Mouse (Mus musculus) ES-Bruce4 (cell line): ENCODE results near the gene Dnttip1. TPM values are rescaled to one million over a fixed set of nuclear protein-coding genes. Genes with fewer than 3 reads are reported as not detected.

Source experiments
- H3K27ac ChIP-seq: 2 replicates; pipeline ENCODE4 v1.5.1; 2012; ENCODE audit warnings: low read length, inconsistent platforms; ENCODE audit not compliant: insufficient read depth
- H3K27me3 ChIP-seq: 2 replicates; pipeline ENCODE4 v1.6.1; 2012; ENCODE audit warnings: mild to moderate bottlenecking, low read length, inconsistent platforms; ENCODE audit not compliant: control insufficient read depth, poor library complexity, insufficient read depth, severe bottlenecking
- H3K36me3 ChIP-seq: 2 replicates; pipeline ENCODE4 v1.6.1; 2012; ENCODE audit warnings: inconsistent platforms, mild to moderate bottlenecking, low read length, moderate library complexity; ENCODE audit not compliant: control insufficient read depth, poor library complexity, insufficient read depth, severe bottlenecking
- H3K4me1 ChIP-seq: one replicate; pipeline ENCODE4 v1.8.1; 2011; ENCODE audit warnings: low read length; ENCODE audit not compliant: control insufficient read depth, insufficient read depth
- H3K4me3 ChIP-seq: 2 replicates; pipeline ENCODE4 v1.5.1; 2011; ENCODE audit warnings: low read depth, mild to moderate bottlenecking, low read length
- H3K9ac ChIP-seq: 2 replicates; pipeline ENCODE4 v1.6.1; 2012; ENCODE audit warnings: low read depth, mild to moderate bottlenecking, inconsistent platforms; ENCODE audit not compliant: poor library complexity, severe bottlenecking
- H3K9me3 ChIP-seq: replicated peaks from 2 replicates; pipeline ENCODE4 v1.6.1; 2012; ENCODE audit warnings: mild to moderate bottlenecking, low read length, inconsistent platforms; ENCODE audit not compliant: control insufficient read depth, poor library complexity, insufficient read depth, severe bottlenecking
- CTCF ChIP-seq: IDR thresholded peaks from one replicate; pipeline ENCODE4 v1.8.1; 2011; ENCODE audit warnings: low read depth, low read length
- EP300 ChIP-seq: IDR thresholded peaks from 2 replicates; pipeline ENCODE4 v1.6.1; 2011; ENCODE audit warnings: low read depth, low read length; ENCODE audit not compliant: insufficient read depth
- POLR2A ChIP-seq: IDR thresholded peaks from one replicate; pipeline ENCODE4 v1.8.1; 2011; ENCODE audit warnings: low read length; ENCODE audit not compliant: insufficient read depth
- polyA plus RNA-seq: library from polyadenylated mRNA; stranded (reverse); fragments of >200 nt; gene quantifications from 2 replicates; pipeline ENCODE4 v1.2.4, GENCODE M21; 2011; ENCODE audit warnings: low read depth; ENCODE audit not compliant: missing spikeins, insufficient read depth, insufficient read length

Dnttip1 gene
- polyA plus RNA-seq, 1 experiment: 30.4 TPM

- Histone ChIP-seq H3K9ac (no peak overlapping the region), H3K27ac (no peak overlapping the region), H3K4me3 (no peak overlapping the region), H3K36me3 (0 out of 2 replicates have a peak, but pooled peaks cover 3% of the 10 kb centered on the region), H3K27me3 (no peaks in the 10 kb centered on the region), H3K9me3 (no peaks in the 10 kb centered on the region), H3K4me1 (peaks cover 2% of the 10 kb centered on the region)
- TF ChIP-seq POLR2A (no peak), EP300 (no peak), CTCF (no peak)
These were observed 67.8 kb downstream of the Dnttip1 start for GRCm38 (mm10) chr2:164813557-164813956.

- no peaks in the 10 kb centered on the region for H3K27me3 ChIP-seq
- H3K4me3 ChIP-seq: no peak overlapping the region
- TF ChIP-seq EP300: no peak
- no peak for TF ChIP-seq POLR2A
- TF ChIP-seq CTCF: no peak
- H3K36me3 ChIP-seq: peaks cover 8% of the 10 kb centered on the region; the same call in 1 of the 2 replicates
- H3K27ac ChIP-seq: no peak overlapping the region
- peaks cover 6% of the 10 kb centered on the region for H3K4me1 ChIP-seq
- no peaks in the 10 kb centered on the region for H3K9me3 ChIP-seq
- H3K9ac ChIP-seq: no peak overlapping the region
These were observed 69.6 kb downstream of the Dnttip1 start for GRCm38 (mm10) chr2:164815348-164815747.

GRCm38 (mm10) chr2:164815821-164816220 lies 70.0 kb downstream of the Dnttip1 start:
- Histone ChIP-seq H3K27me3 (no peaks in the 10 kb centered on the region), H3K27ac (no peak overlapping the region), H3K36me3 (peaks cover 12% of the 10 kb centered on the region; the same call in 1 of the 2 replicates), H3K9ac (no peak overlapping the region), H3K4me1 (peaks cover 6% of the 10 kb centered on the region), H3K9me3 (no peaks in the 10 kb centered on the region), H3K4me3 (no peak overlapping the region)
- TF ChIP-seq EP300 (no peak), CTCF (no peak), POLR2A (no peak)

- Histone ChIP-seq H3K27ac (peak overlapping the region; percentile 33), H3K4me3 (no peak overlapping the region), H3K27me3 (no peaks in the 10 kb centered on the region), H3K4me1 (peaks cover 10% of the 10 kb centered on the region), H3K9ac (no peak overlapping the region), H3K9me3 (no peaks in the 10 kb centered on the region), H3K36me3 (peaks cover 12% of the 10 kb centered on the region; the same call in 1 of the 2 replicates)
- TF ChIP-seq CTCF (no peak), EP300 (no peak), POLR2A (no peak)
These were observed 71.4 kb downstream of the Dnttip1 start for GRCm38 (mm10) chr2:164817206-164817605.

GRCm38 (mm10) chr2:164817703-164818102 lies 71.9 kb downstream of the Dnttip1 start:
- H3K27ac ChIP-seq: peak overlapping the region; percentile 70
- no peaks in the 10 kb centered on the region for H3K27me3 ChIP-seq
- H3K36me3 ChIP-seq: peaks cover 12% of the 10 kb centered on the region; the same call in 1 of the 2 replicates
- peaks cover 10% of the 10 kb centered on the region for H3K4me1 ChIP-seq
- no peaks in the 10 kb centered on the region for H3K9me3 ChIP-seq
- H3K9ac ChIP-seq: no peak overlapping the region
- no peak overlapping the region for H3K4me3 ChIP-seq
- no peak for TF ChIP-seq POLR2A
- TF ChIP-seq CTCF: peak; percentile 36
- peak; percentile 92 for TF ChIP-seq EP300

Other genes starting within 250 kb of the Dnttip1 start
- gene Pigt, start 248.5 kb upstream of the Dnttip1 start, polyA plus RNA-seq: 49.9 and 52.7 TPM in 2 replicates
- gene Wfdc2, start 183.6 kb upstream of the Dnttip1 start, polyA plus RNA-seq: 123 and 135 TPM in 2 replicates
- gene Spint3, start 172.5 kb upstream of the Dnttip1 start, polyA plus RNA-seq: not detected in 2 replicates
- not detected in 2 replicates for gene Wfdc6a, start 160.5 kb upstream of the Dnttip1 start, polyA plus RNA-seq
- gene Eppin, start 152.4 kb upstream of the Dnttip1 start, polyA plus RNA-seq: not detected in 2 replicates
- not detected in 2 replicates for gene Wfdc6b, start 132.5 kb upstream of the Dnttip1 start, polyA plus RNA-seq
- not detected in 2 replicates for gene Wfdc8, start 132.4 kb upstream of the Dnttip1 start, polyA plus RNA-seq
- gene Wfdc16, start 107.2 kb upstream of the Dnttip1 start, polyA plus RNA-seq: not detected in 2 replicates
- not detected in 2 replicates for gene Wfdc10, start 89.9 kb upstream of the Dnttip1 start, polyA plus RNA-seq
- gene Wfdc9, start 89.4 kb upstream of the Dnttip1 start, polyA plus RNA-seq: not detected in 2 replicates
- gene Wfdc11, start 71.9 kb upstream of the Dnttip1 start, polyA plus RNA-seq: not detected in 2 replicates
- 0.57 TPM in 1 of 2 replicates, not detected in the other for gene Wfdc13, start 60.9 kb upstream of the Dnttip1 start, polyA plus RNA-seq
- not detected in 2 replicates for gene Spint4, start 47.5 kb upstream of the Dnttip1 start, polyA plus RNA-seq
- gene Spint5, start 30.7 kb upstream of the Dnttip1 start, polyA plus RNA-seq: not detected in 2 replicates
- gene Wfdc3, start 52 bp upstream of the Dnttip1 start, polyA plus RNA-seq: 0.60 and 1.7 TPM in 2 replicates
- 366 and 371 TPM in 2 replicates for gene Ube2c, start 23.9 kb downstream of the Dnttip1 start, polyA plus RNA-seq
- 0.88 and 1.6 TPM in 2 replicates for gene Tnnc2, start 34.0 kb downstream of the Dnttip1 start, polyA plus RNA-seq
- 10.7 and 11.2 TPM in 2 replicates for gene Snx21, start 39.8 kb downstream of the Dnttip1 start, polyA plus RNA-seq
- 15.0 and 15.7 TPM in 2 replicates for gene Acot8, start 58.9 kb downstream of the Dnttip1 start, polyA plus RNA-seq
- gene Zswim3, start 59.1 kb downstream of the Dnttip1 start, polyA plus RNA-seq: 10.7 and 12.1 TPM in 2 replicates
- gene Zswim1, start 76.7 kb downstream of the Dnttip1 start, polyA plus RNA-seq: 39.5 and 50.0 TPM in 2 replicates
- gene Spata25, start 82.6 kb downstream of the Dnttip1 start, polyA plus RNA-seq: not detected in 2 replicates
- 75.3 and 83.4 TPM in 2 replicates for gene Ctsa, start 86.9 kb downstream of the Dnttip1 start, polyA plus RNA-seq
- 2.2 and 2.8 TPM in 2 replicates for gene Neurl2, start 87.5 kb downstream of the Dnttip1 start, polyA plus RNA-seq
- gene Pltp, start 111.7 kb downstream of the Dnttip1 start, polyA plus RNA-seq: 52.4 and 55.9 TPM in 2 replicates
- gene Pcif1, start 133.3 kb downstream of the Dnttip1 start, polyA plus RNA-seq: 30.2 and 30.9 TPM in 2 replicates
- gene Zfp335, start 165.8 kb downstream of the Dnttip1 start, polyA plus RNA-seq: 9.1 and 10.6 TPM in 2 replicates
- gene Mmp9, start 194.8 kb downstream of the Dnttip1 start, polyA plus RNA-seq: 5.8 and 6.2 TPM in 2 replicates
- gene Slc12a5, start 214.8 kb downstream of the Dnttip1 start, polyA plus RNA-seq: 1.6 and 1.9 TPM in 2 replicates